In genomic region chr6:97202477-97202876, GRCm38 (mm10) we compare ENCODE assay signal across 29 mouse cellular contexts. TPM values are rescaled to one million over a fixed set of nuclear protein-coding genes. Genes with fewer than 3 reads are reported as not detected.
"Had no signal": no experiment of that assay in that cellular context is flagged by ENCODE, and none has a peak within 500 bp of the region (broad histone marks: within the 10 kb centered on the region; RNA-seq: fewer than 3 reads in every experiment).

No protein-coding gene starts in this region.

- H3K27me3 ChIP-seq: embryonic facial prominence, embryonic 12.5 days; embryonic facial prominence, embryonic 13.5 days; embryonic facial prominence, embryonic 15.5 days; forebrain, embryonic 12.5 days; forebrain, embryonic 13.5 days; forebrain, embryonic 15.5 days had no signal

- H3K4me2 ChIP-seq: embryonic facial prominence, embryonic 12.5 days; embryonic facial prominence, embryonic 13.5 days; embryonic facial prominence, embryonic 15.5 days; forebrain, embryonic 12.5 days; forebrain, embryonic 13.5 days; forebrain, embryonic 15.5 days had no signal

- H3K4me3 ChIP-seq: embryonic facial prominence, embryonic 10.5 days; embryonic facial prominence, embryonic 12.5 days; embryonic facial prominence, embryonic 13.5 days; embryonic facial prominence, embryonic 15.5 days; erythroblast, embryonic 14.5 days; forebrain, embryonic 10.5 days; forebrain, embryonic 12.5 days; forebrain, embryonic 13.5 days; forebrain, embryonic 15.5 days; gastrocnemius, adult 2 months; heart, adult 2 months had no signal

- H3K27ac ChIP-seq: embryonic facial prominence, embryonic 10.5 days; embryonic facial prominence, embryonic 12.5 days; embryonic facial prominence, embryonic 13.5 days; embryonic facial prominence, embryonic 15.5 days; forebrain, embryonic 10.5 days; forebrain, embryonic 12.5 days; forebrain, embryonic 13.5 days; forebrain, embryonic 15.5 days; gastrocnemius, adult 2 months; heart, adult 2 months had no signal

- H3K9me3 ChIP-seq: embryonic facial prominence, embryonic 10.5 days; embryonic facial prominence, embryonic 12.5 days; embryonic facial prominence, embryonic 13.5 days; embryonic facial prominence, embryonic 15.5 days; forebrain, embryonic 10.5 days; forebrain, embryonic 12.5 days; forebrain, embryonic 13.5 days; forebrain, embryonic 15.5 days had no signal

- ATAC-seq: forebrain, embryonic 13.5 days; forebrain, embryonic 14.5 days; forebrain, embryonic 15.5 days; forebrain, embryonic 16.5 days; forebrain, postnatal 0 days had no signal

- H3K9ac ChIP-seq: embryonic facial prominence, embryonic 12.5 days; embryonic facial prominence, embryonic 13.5 days; embryonic facial prominence, embryonic 15.5 days; forebrain, embryonic 12.5 days; forebrain, embryonic 13.5 days; forebrain, embryonic 15.5 days; forebrain, postnatal 0 days had no signal

- DNase-seq: cerebellum, adult 9-10 months; cerebellum, adult 9-11 months; cerebellum, postnatal 14 days; cerebellum, postnatal 25 days; cerebellum, postnatal 36 days; embryo, embryonic 11 days; forebrain, postnatal 0 days; gastrocnemius, adult 2 months; gastrocnemius, postnatal 10 days; gastrocnemius, postnatal 14 days; gastrocnemius, postnatal 25 days; gastrocnemius, postnatal 36 days; heart, adult 18-20 months; heart, adult 2 months had no signal

RNA-seq across cellular contexts. Expression of gene Lmod3, which starts 50.1 kb away (rescaled TPM):
- total RNA-seq: common myeloid progenitor, adult 5-6 weeks; granulocyte monocyte progenitor cell, adult 5-6 weeks had no signal
- polyA plus RNA-seq: embryonic facial prominence, embryonic 10.5 days; erythroblast, embryonic 14.5 days; forebrain, embryonic 10.5 days; forebrain, embryonic 11.5 days; forebrain, embryonic 13.5 days; forebrain, embryonic 14.5 days; forebrain, embryonic 16.5 days; frontal cortex, adult 2 months had no signal

RNA-seq across cellular contexts. Expression of gene Eogt, which starts 53.5 kb away (rescaled TPM):
- polyA plus RNA-seq: erythroblast, embryonic 14.5 days had no signal
